Mouse (Mus musculus) natural killer cell, adult 2 months (primary cell): ENCODE measurements around the gene Lrrfip2.

Source experiments
- DNase-seq, 2 experiments: peaks; one replicate each; pipeline ENCODE4 v3.0.0; 2022; ENCODE audit warnings: low spot score in 2 of 2

Gene Lrrfip2

GRCm38 (mm10) chr9:111117126-111117642, at the start of gene Lrrfip2:
Lrrfip2 (plus strand) TSS chr9:111117592.
- no peak for DNase-seq

- DNase-seq = peak; percentile 55 to 63
These were observed 46.8 kb upstream of the Lrrfip2 start for GRCm38 (mm10) chr9:111070546-111070961.

- DNase-seq = no peak
These were observed 45.2 kb upstream of the Lrrfip2 start for GRCm38 (mm10) chr9:111072175-111072574.

DNA sequence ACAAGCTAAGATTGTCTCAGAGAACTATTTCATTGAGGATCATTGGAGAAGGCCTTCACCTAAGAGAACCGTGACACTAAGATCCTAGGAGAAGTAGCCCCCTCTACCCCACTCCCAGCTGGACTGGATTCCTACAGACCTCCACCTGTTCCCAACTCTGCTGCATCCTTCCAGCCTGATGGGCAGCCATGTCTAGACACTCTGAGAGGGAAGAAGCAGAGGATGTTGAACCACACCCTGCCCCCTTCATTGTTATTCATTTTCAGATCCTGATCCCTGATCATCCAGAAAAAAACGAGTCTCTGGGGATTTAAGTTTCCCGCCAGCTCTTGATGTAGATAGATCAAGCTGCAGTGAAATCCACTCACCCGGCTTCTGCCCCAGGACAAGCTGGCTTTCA, 44.4 kb upstream of the Lrrfip2 start:
- DNase-seq = no peak

GRCm38 (mm10) chr9:111077745-111078144, 39.6 kb upstream of the Lrrfip2 start:
- DNase-seq = peak in 1 of 2 experiments; percentile 26

GRCm38 (mm10) chr9:111080801-111081200, 36.6 kb upstream of the Lrrfip2 start:
- no peak for DNase-seq

DNA sequence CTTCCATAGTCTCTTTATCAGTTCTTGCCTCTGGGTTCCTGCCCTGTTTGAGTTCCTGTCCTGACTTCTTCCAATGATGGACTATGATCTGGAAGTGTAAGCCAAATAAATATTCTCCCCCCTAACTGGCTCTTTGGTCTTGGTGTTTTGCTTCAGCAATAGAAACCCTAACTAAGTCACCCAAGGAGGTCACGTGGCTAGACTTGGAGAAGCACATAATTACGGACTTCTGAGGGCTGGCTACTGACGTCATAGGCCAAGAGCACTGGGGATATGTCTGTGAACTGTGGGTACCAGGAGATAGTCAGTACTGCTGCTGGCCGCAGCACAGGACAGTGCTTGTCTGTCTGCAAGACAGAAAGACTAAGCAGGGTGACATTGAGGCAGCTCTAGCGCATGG, 35.6 kb upstream of the Lrrfip2 start:
- DNase-seq = no peak

GRCm38 (mm10) chr9:111085329-111085728, 32.1 kb upstream of the Lrrfip2 start:
- no peak for DNase-seq

DNA sequence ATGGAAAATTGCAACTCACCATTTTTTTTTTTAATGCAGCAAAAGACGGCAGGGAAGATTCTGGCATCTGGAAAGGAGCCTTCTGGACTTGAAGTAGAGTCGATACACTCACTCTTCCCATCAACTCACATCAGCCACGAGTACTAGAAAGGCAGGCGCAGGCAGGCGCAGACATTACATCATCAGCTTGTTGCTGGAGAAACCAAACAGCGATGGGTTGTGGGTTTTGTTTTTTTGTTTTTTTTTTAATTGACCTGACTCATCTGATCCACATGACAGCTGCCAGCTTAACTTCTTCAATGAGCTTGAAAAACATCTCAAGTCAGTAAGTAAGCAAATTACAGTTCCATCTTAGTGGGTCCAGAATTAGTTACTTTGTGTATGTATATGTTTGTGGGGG, 31.3 kb upstream of the Lrrfip2 start:
- DNase-seq = no peak

GRCm38 (mm10) chr9:111086995-111087606, 30.3 kb upstream of the Lrrfip2 start:
- no peak for DNase-seq

DNA sequence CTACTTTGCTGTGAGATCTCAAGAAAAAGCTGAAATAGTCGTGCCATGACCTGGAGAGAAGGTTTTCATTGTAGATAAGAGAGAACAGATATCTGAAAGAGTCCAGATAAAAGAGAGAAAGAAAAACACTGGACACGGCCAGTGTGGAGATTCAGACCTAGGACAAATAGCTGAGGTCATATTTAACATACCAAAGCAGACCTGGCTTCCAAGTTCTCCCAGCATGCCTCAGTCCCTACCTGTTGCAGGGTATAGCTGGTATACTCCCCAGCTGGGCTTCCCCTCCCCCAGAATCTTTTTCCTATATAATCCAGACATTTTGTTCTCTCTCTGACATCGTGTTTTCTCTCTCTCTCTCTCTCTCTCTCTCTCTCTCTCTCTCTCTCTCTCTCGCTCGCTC, 29.4 kb upstream of the Lrrfip2 start:
- no peak for DNase-seq

- no peak for DNase-seq
These were observed 28.5 kb upstream of the Lrrfip2 start for GRCm38 (mm10) chr9:111088886-111089285.

- DNase-seq = no peak
These were observed 24.7 kb upstream of the Lrrfip2 start for GRCm38 (mm10) chr9:111092657-111093056.

GRCm38 (mm10) chr9:111093094-111093493, 24.3 kb upstream of the Lrrfip2 start:
- DNase-seq = peak; percentile 36 to 56

DNA sequence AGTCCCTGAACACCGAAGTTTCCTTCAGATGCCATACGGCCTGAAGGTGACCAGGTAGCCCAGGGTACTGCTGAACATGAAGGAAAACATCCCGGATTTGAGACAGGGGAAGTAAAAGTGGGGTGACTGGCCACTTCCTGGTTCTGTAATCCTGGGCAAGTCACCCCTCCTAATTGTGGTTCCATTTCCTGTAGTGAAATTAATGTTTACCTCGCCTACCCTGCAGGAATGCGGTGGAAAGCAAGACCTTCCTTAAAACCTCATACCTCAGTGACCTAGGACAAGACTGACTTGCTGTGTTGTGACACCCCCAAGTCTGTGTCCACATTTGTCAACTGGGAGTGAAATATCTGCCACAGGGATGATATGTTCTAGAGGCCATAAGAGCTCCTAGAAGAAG, 22.8 kb upstream of the Lrrfip2 start:
- DNase-seq = no peak

- no peak for DNase-seq
These were observed 21.7 kb upstream of the Lrrfip2 start for GRCm38 (mm10) chr9:111095710-111096109.

DNA sequence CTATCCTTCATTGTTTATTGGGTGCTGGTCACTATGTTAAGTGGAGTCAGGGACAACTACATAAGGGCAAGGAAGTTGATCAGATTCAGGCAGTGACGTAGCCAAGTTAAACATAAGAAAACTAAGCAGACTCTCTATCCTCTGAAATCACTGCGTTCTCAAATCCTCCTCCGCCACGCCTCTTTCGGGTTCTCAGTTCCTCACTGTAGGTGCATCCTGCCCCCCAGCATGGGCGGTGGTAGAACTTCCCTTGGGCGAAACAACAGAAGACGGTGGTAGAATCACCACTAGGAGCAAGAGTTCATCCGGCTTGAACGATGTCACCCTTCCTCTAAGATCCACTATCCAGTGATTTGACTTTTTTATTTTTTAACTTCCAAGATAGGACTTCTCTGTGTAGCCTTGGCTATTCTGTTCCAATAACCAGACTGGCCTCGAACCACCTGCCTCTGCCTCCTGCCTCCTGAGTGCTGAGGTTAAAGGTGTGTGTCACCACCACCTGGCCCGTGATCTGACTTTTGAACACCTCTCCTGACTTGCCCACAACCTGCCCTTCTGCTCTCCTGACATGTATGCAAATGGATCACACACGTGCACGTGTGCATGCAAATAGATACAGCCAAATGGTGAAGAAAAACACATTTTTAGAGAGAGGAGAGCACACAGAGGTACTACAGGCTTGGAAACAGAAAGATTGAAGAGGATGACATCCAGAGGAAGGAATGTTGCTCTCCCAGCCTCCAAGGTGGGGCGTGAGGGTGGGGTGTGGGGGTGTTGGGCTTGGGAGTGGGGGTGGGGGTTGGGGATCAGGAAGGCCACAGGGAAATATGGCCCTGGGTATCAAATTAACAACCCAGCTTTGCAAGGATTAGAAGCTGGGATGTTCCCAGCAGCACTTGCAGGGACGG, 20.7 kb upstream of the Lrrfip2 start:
- DNase-seq = no peak

GRCm38 (mm10) chr9:111097543-111097942, 19.8 kb upstream of the Lrrfip2 start:
- no peak for DNase-seq

DNA sequence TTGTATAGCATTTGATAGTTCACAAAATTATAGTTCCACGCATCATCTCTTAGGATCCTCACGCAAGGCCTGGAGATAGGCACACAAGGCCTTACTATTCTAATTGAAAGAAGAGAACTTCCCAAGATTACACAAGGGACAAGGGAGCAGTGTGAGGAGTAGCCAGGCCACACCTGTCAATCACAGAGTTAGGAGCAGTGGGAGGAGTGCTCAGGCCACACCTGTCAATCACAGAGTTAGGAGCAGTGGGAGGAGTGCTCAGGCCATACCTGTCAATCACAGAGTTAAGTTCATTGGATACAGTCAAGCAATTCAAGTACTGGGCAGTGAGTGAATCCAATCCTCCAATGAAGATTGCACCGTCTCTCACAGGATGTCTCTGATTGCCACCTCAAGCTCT, 17.0 kb upstream of the Lrrfip2 start:
- no peak for DNase-seq

- no peak for DNase-seq
These were observed 14.1 kb upstream of the Lrrfip2 start for GRCm38 (mm10) chr9:111103293-111103692.

DNA sequence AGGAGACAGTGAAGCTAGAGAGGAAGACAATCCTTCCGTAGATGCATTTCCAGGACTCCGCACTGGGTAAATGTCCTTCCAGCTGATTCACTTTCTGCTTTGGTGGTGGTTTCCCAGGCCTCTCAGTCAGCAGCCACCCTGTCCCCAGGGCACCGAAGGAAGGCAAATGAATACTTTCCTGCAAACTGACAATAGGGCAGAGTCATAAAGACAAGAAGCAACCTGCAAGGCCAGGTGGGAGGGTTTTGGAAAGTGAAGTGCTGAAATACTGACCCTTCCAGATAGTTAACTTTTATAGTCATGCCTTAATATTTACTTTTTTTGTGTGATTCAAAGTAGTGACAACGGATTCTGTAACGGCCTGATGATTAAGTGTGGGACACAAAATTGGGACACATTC, 13.5 kb upstream of the Lrrfip2 start:
- no peak for DNase-seq

- no peak for DNase-seq
These were observed 9.5 kb upstream of the Lrrfip2 start for GRCm38 (mm10) chr9:111107863-111108262.

GRCm38 (mm10) chr9:111117794-111118251, 431 bp downstream of the Lrrfip2 start:
- DNase-seq = peak; percentile 78 to 81
